Mouse (Mus musculus): ENCODE results near the gene Fam240a.

- TF ChIP-seq POLR2A (IDR thresholded peaks at IDR 0.05; ENCODE audit: low read depth, low read length) = no peak
- no peak for TF ChIP-seq CTCF (IDR thresholded peaks at IDR 0.05; ENCODE audit: extremely low read depth, insufficient read depth, insufficient read length, insufficient replicate concordance)
Measured at GRCm38 (mm10) chr9:110877353-110877752, 39.3 kb downstream of the Fam240a start.

Data from spleen, adult 2 months (tissue).